Mouse (Mus musculus): ENCODE measurements around the gene Ntn4. TPM values are rescaled to one million over a fixed set of nuclear protein-coding genes. Genes with fewer than 3 reads are reported as not detected.

The Ntn4 gene
- polyA plus RNA-seq (2015; fragmentation: Nextera tagmentation; extraction: Ambion mirVana), result 0.54 and 0.69 TPM in 2 replicates

GRCm38 (mm10) chr10:93640521-93640952 is at the start of gene Ntn4:
Gene Ntn4 (plus strand): TSS chr10:93640681.

Other genes with a start within 250 kb of the Ntn4 start
- 67.4 and 76.9 TPM in 2 replicates for gene Lta4h, start 187.3 kb upstream of the Ntn4 start, polyA plus RNA-seq (2015; fragmentation: Nextera tagmentation; extraction: Ambion mirVana)
- gene Hal, start 151.9 kb upstream of the Ntn4 start, polyA plus RNA-seq (2015; fragmentation: Nextera tagmentation; extraction: Ambion mirVana), result not detected in 2 replicates
- gene Amdhd1, start 100.6 kb upstream of the Ntn4 start, polyA plus RNA-seq (2015; fragmentation: Nextera tagmentation; extraction: Ambion mirVana), result 0.08 and 0.18 TPM in 2 replicates
- gene Ccdc38, start 100.0 kb upstream of the Ntn4 start, polyA plus RNA-seq (2015; fragmentation: Nextera tagmentation; extraction: Ambion mirVana), result 0.37 and 0.48 TPM in 2 replicates
- gene Snrpf, start 51.0 kb upstream of the Ntn4 start, polyA plus RNA-seq (2015; fragmentation: Nextera tagmentation; extraction: Ambion mirVana), result 59.9 and 68.6 TPM in 2 replicates
- gene Usp44, start 190.9 kb downstream of the Ntn4 start, polyA plus RNA-seq (2015; fragmentation: Nextera tagmentation; extraction: Ambion mirVana), result not detected in 2 replicates

Measured in neural tube, postnatal 0 days (tissue).